Mouse (Mus musculus): ENCODE results near the gene Crybg1. TPM values are rescaled to one million over a fixed set of nuclear protein-coding genes. Genes with fewer than 3 reads are reported as not detected.

Crybg1 gene
- polyA plus RNA-seq, 1 experiment = 0.41 TPM

DNA sequence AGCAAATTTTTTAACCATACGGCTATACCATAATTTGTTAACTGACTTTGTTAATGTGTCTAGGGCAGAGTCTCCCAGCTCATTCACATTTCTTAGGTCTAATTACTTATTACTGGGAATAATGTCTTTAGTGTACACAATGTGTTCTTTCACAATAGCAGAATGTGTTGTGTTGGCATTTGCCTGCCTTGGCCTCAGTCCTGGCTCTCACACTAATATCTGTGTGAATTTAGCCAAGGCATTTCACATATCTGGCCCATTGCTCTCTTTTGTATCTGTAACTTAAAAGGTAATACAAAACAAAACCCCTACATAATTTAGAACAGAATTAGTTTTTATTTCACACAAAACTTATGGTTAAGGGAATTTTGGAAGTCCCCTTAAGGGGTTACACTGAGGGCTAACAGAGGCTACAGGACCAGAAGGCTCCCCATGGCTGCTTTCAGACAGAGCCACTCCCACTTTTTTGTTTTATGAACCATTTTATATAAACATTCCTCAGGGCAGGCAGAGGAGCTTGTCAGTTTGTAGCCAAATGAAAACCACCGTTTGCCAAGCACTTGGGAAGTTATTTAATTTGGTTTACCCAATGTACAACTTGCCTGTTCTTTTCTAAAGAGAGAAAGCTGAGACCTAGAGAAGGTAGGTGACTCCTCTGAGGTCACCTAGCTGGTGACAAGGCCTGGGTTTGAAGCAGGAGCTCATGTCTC is 148.3 kb downstream of the Crybg1 start:
- no peaks in the 10 kb centered on the region for H3K36me3 ChIP-seq (ENCODE audit: control insufficient read depth, insufficient read depth, low read length)
- H3K4me1 ChIP-seq (ENCODE audit: control insufficient read depth, insufficient read depth, low read length) = peaks cover 9% of the 10 kb centered on the region; the same call in 1 of the 2 replicates
- peaks cover 6% of the 10 kb centered on the region for H3K27me3 ChIP-seq (ENCODE audit: control insufficient read depth, insufficient read depth, low read length)
- TF ChIP-seq CTCF (IDR thresholded peaks at IDR 0.05; ENCODE audit: control insufficient read depth, insufficient read depth, insufficient replicate concordance, low read depth, low read length) (no peak), POLR2A (IDR thresholded peaks at IDR 0.05; ENCODE audit: control insufficient read depth, low read depth, low read length) (no peak)
- H3K27ac ChIP-seq (ENCODE audit: control insufficient read depth, insufficient read depth, low read depth, low read length) = no peak overlapping the region
- no peak overlapping the region for H3K4me3 ChIP-seq (ENCODE audit: control insufficient read depth, low read depth, low read length)

DNA sequence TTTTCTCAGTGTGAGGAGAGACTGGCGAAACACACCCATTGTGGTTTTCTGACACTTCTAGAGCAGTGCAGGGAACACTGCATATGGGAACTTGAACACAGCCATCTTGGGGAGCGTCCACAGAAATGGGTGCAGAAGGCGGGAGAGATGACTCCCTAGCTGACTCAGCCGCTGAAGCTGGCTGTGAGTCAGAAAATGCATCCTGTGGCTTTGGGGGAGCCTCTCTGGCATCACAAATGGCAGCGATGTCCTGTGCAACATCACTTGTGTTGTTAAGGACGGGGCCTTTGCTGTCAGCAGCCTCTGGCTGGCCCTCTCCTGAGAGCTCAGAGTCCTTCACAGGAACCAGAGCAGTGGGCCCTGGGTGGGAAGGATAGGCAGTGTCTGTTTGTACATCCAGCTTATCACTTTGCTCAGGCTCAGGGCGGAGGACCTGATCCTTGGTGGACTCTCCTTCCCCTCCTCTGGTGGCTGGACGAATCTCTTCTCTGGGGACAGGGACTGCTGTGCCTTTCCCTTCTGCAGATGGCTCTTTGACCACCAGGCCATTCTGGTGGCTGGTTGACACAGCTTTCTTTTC is 150.1 kb downstream of the Crybg1 start:
- no peak overlapping the region for H3K4me3 ChIP-seq (ENCODE audit: control insufficient read depth, low read depth, low read length)
- no peak for TF ChIP-seq CTCF (IDR thresholded peaks at IDR 0.05; ENCODE audit: control insufficient read depth, insufficient read depth, insufficient replicate concordance, low read depth, low read length)
- no peak for TF ChIP-seq POLR2A (IDR thresholded peaks at IDR 0.05; ENCODE audit: control insufficient read depth, low read depth, low read length)
- H3K27me3 ChIP-seq (ENCODE audit: control insufficient read depth, insufficient read depth, low read length) = 0 out of 2 replicates have a peak, but pooled peaks cover under 1% of the 10 kb centered on the region
- no peak overlapping the region for H3K27ac ChIP-seq (ENCODE audit: control insufficient read depth, insufficient read depth, low read depth, low read length)
- H3K36me3 ChIP-seq (ENCODE audit: control insufficient read depth, insufficient read depth, low read length) = no peaks in the 10 kb centered on the region
- peaks cover 3% of the 10 kb centered on the region; the same call in 1 of the 2 replicates for H3K4me1 ChIP-seq (ENCODE audit: control insufficient read depth, insufficient read depth, low read length)

DNA sequence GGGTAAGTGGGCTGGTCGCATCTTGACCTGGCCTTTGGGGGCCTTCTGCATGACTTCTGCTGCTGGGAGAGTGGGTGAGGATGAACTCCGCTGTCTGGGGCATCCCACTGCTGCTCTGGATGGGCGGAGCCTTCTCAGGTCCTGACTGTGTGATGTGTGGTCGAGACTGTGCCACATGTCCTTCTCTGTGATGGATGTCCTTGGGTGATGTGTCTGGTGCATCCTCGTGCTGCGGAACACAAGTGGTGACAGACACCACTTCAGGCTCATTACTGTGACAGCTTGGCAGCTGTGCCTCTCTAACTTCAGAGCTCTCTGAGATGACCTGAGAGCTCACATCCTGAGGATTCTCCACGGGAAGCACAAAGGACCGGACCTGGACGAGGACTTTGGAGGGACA is 150.6 kb downstream of the Crybg1 start:
- no peak overlapping the region for H3K27ac ChIP-seq (ENCODE audit: control insufficient read depth, insufficient read depth, low read depth, low read length)
- no peaks in the 10 kb centered on the region for H3K36me3 ChIP-seq (ENCODE audit: control insufficient read depth, insufficient read depth, low read length)
- no peak overlapping the region for H3K4me3 ChIP-seq (ENCODE audit: control insufficient read depth, low read depth, low read length)
- no peaks in the 10 kb centered on the region for H3K27me3 ChIP-seq (ENCODE audit: control insufficient read depth, insufficient read depth, low read length)
- H3K4me1 ChIP-seq (ENCODE audit: control insufficient read depth, insufficient read depth, low read length) = no peaks in the 10 kb centered on the region
- TF ChIP-seq CTCF (IDR thresholded peaks at IDR 0.05; ENCODE audit: control insufficient read depth, insufficient read depth, insufficient replicate concordance, low read depth, low read length) = no peak
- no peak for TF ChIP-seq POLR2A (IDR thresholded peaks at IDR 0.05; ENCODE audit: control insufficient read depth, low read depth, low read length)

DNA sequence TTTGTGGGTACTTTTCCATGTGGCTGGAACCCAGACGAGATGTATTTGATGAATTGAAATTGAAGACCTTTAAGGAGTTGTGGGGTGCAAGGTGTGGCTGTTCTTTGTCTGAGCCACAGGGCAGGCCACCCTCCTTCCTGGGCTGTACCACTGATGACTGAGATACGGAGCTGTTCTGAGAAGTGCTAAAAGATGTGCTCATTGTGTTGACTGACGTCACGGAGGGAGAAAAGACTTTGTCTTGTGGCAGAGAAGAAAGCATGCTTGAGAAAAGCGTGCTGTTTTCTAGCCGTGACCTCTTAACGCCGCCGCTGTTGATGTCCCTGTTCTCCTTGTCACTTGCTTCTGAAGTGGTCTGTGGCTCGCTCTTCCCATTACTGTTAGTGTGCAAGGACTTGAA is 151.4 kb downstream of the Crybg1 start:
- Histone ChIP-seq H3K36me3 (ENCODE audit: control insufficient read depth, insufficient read depth, low read length) (no peaks in the 10 kb centered on the region), H3K27ac (ENCODE audit: control insufficient read depth, insufficient read depth, low read depth, low read length) (no peak overlapping the region), H3K4me3 (ENCODE audit: control insufficient read depth, low read depth, low read length) (no peak overlapping the region), H3K4me1 (ENCODE audit: control insufficient read depth, insufficient read depth, low read length) (no peaks in the 10 kb centered on the region), H3K27me3 (ENCODE audit: control insufficient read depth, insufficient read depth, low read length) (no peaks in the 10 kb centered on the region)
- no peak for TF ChIP-seq CTCF (IDR thresholded peaks at IDR 0.05; ENCODE audit: control insufficient read depth, insufficient read depth, insufficient replicate concordance, low read depth, low read length)
- no peak for TF ChIP-seq POLR2A (IDR thresholded peaks at IDR 0.05; ENCODE audit: control insufficient read depth, low read depth, low read length)

GRCm38 (mm10) chr10:43995858-43996650 is 152.6 kb downstream of the Crybg1 start:
- Histone ChIP-seq H3K27me3 (ENCODE audit: control insufficient read depth, insufficient read depth, low read length) (no peaks in the 10 kb centered on the region), H3K4me3 (ENCODE audit: control insufficient read depth, low read depth, low read length) (no peak overlapping the region), H3K4me1 (ENCODE audit: control insufficient read depth, insufficient read depth, low read length) (no peaks in the 10 kb centered on the region), H3K36me3 (ENCODE audit: control insufficient read depth, insufficient read depth, low read length) (no peaks in the 10 kb centered on the region), H3K27ac (ENCODE audit: control insufficient read depth, insufficient read depth, low read depth, low read length) (no peak overlapping the region)
- TF ChIP-seq CTCF (IDR thresholded peaks at IDR 0.05; ENCODE audit: control insufficient read depth, insufficient read depth, insufficient replicate concordance, low read depth, low read length) = no peak
- TF ChIP-seq POLR2A (IDR thresholded peaks at IDR 0.05; ENCODE audit: control insufficient read depth, low read depth, low read length) = no peak

DNA sequence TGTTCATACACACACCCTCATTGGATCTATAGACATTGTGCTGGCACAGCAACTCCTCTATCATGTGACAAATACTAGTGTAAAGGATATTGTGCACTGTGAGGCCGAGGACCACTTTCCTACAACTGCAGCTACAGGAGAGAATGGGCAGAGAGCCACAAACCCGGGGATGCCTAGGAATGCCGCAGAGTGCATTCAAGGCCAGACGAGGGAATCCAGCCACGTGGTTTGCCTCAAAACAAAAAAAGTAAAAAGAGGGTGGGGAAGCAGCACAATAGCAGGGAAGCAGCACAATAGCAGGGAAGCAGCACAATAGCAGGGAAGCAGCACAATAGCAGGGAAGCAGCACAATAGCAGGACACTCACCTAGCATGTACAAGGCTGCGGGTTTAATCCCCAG is 155.5 kb downstream of the Crybg1 start:
- TF ChIP-seq CTCF (IDR thresholded peaks at IDR 0.05; ENCODE audit: control insufficient read depth, insufficient read depth, insufficient replicate concordance, low read depth, low read length) = no peak
- no peak for TF ChIP-seq POLR2A (IDR thresholded peaks at IDR 0.05; ENCODE audit: control insufficient read depth, low read depth, low read length)
- H3K36me3 ChIP-seq (ENCODE audit: control insufficient read depth, insufficient read depth, low read length) = no peaks in the 10 kb centered on the region
- no peak overlapping the region for H3K27ac ChIP-seq (ENCODE audit: control insufficient read depth, insufficient read depth, low read depth, low read length)
- no peak overlapping the region for H3K4me3 ChIP-seq (ENCODE audit: control insufficient read depth, low read depth, low read length)
- H3K4me1 ChIP-seq (ENCODE audit: control insufficient read depth, insufficient read depth, low read length) = no peaks in the 10 kb centered on the region
- no peaks in the 10 kb centered on the region for H3K27me3 ChIP-seq (ENCODE audit: control insufficient read depth, insufficient read depth, low read length)

- no peak for TF ChIP-seq CTCF (IDR thresholded peaks at IDR 0.05; ENCODE audit: control insufficient read depth, insufficient read depth, insufficient replicate concordance, low read depth, low read length)
- TF ChIP-seq POLR2A (IDR thresholded peaks at IDR 0.05; ENCODE audit: control insufficient read depth, low read depth, low read length) = no peak
- Histone ChIP-seq H3K27ac (ENCODE audit: control insufficient read depth, insufficient read depth, low read depth, low read length) (no peak overlapping the region), H3K4me3 (ENCODE audit: control insufficient read depth, low read depth, low read length) (no peak overlapping the region), H3K36me3 (ENCODE audit: control insufficient read depth, insufficient read depth, low read length) (no peaks in the 10 kb centered on the region), H3K27me3 (ENCODE audit: control insufficient read depth, insufficient read depth, low read length) (no peaks in the 10 kb centered on the region), H3K4me1 (ENCODE audit: control insufficient read depth, insufficient read depth, low read length) (no peaks in the 10 kb centered on the region)
Measured at GRCm38 (mm10) chr10:43992506-43992905, 156.1 kb downstream of the Crybg1 start.
